Mouse (Mus musculus) mature B cell (primary cell): ENCODE results near the gene Lmx1b.

ENCODE experiments used
- in situ Hi-C: fragments of 300-500 bp; cut with MboI; formaldehyde crosslinking; loops from 2 replicates; pipeline ENCODE4 v1.14.3; 2019

Lmx1b gene

GRCm38 (mm10) chr2:33543429-33544202 is 96.7 kb downstream of the Lmx1b start:
- in situ Hi-C loops, result no loop called here

GRCm38 (mm10) chr2:33542696-33543428 is 97.4 kb downstream of the Lmx1b start:
- in situ Hi-C loops, result no loop called here

DNA sequence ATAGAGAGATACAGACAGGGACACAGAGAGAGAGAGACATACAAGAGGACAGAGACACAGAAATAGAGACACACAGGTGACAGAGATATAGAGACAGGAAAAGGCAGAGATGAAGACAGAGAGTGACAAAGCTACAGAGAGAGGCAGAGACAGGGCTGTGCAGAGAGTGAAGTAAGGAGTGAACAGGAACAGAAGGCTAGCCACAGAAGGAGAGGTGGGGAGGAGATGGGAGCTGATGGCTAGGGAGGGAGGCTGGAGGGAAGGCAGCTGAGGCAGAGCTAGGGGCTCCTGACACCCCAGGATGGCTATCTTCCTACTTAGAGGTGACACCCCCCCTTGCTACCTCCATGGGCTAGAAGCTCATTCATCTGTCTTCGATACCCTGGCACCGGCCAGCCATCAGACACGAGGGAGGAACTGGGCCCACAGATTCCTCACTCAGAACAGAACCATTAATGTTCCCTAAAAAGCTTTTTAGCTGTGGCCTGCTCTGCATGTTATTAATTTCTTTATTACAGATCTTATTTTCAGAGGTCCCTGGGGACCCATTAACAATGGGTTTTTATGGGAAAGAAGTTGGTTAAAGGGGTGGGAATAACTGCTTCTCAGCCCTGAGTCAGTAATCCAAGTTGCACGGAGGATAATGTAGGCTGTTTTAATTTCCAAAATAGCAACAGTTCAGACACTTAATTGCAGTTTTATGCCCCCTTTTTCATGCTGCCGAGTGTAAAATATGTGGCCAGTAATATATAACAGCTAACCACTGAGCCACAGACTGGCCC is 114.8 kb downstream of the Lmx1b start:
- in situ Hi-C loops, result no loop called here

- in situ Hi-C loops, result no loop called here
Observed at GRCm38 (mm10) chr2:33515856-33516255, 124.5 kb downstream of the Lmx1b start.

DNA sequence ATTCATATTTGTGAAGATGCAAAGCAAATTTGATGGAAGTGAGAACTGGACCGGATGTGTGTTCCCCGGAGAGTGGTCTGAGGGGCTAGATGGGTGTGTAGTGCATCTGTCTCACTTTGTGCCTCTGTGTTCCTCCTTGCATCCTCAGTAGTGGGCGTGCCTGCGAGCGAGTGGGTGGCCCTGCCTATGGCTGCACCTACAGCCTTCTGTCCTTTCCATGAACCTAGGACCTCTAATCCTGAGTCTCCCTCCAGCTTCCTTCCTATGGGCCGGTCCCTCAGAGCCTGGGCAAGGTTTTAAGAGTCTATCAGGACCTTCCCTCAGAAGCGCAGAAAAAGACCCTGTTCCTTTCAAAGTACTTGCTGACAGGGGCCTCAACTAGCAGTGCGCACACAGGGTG is 124.9 kb downstream of the Lmx1b start:
- in situ Hi-C loops, result no loop called here
